Comparison of ENCODE assay signal across 9 mouse cellular contexts in genomic region chr3:17847609-17848008, GRCm38 (mm10).
DNase-seq lines count a peak whose midpoint lies in the region; ATAC-seq lines count a peak whose summit lies in the region.
"Had no signal": no experiment of that assay in that cellular context is flagged by ENCODE, and none has a peak within 500 bp of the region (broad histone marks: within the 10 kb centered on the region; RNA-seq: fewer than 3 reads in every experiment).

No protein-coding gene starts in this region.

- ATAC-seq in midbrain, embryonic 14.5 days (ENCODE audit: low FRiP score, low TSS enrichment): no peak

- H3K27ac ChIP-seq in midbrain, embryonic 14.5 days (replicated peaks; ENCODE audit: low read depth, low read length): no peak overlapping the region
- H3K27ac ChIP-seq: stomach, postnatal 0 days had no signal

- H3K9me3 ChIP-seq in midbrain, embryonic 14.5 days (ENCODE audit: control insufficient read depth, low read length): no peaks in the 10 kb centered on the region

- 88% methylated on average over 7 of the region's 7 CpGs for WGBS in midbrain, embryonic 14.5 days

- no peaks in the 10 kb centered on the region for H3K4me1 ChIP-seq in midbrain, embryonic 14.5 days (ENCODE audit: control insufficient read depth, insufficient read depth, low read length)

- no peak overlapping the region for H3K4me3 ChIP-seq in midbrain, embryonic 14.5 days (replicated peaks; ENCODE audit: low read depth, low read length)

- H3K27me3 ChIP-seq in midbrain, embryonic 14.5 days (ENCODE audit: control insufficient read depth, insufficient read depth, low read length): no peaks in the 10 kb centered on the region

- no peak overlapping the region for H3K9ac ChIP-seq in midbrain, embryonic 14.5 days (replicated peaks; ENCODE audit: low read length)

- no peaks in the 10 kb centered on the region for H3K36me3 ChIP-seq in midbrain, embryonic 14.5 days (ENCODE audit: control insufficient read depth, insufficient read depth, low read length)

- no peak overlapping the region for H3K4me2 ChIP-seq in midbrain, embryonic 14.5 days (ENCODE audit: low read length)

- DNase-seq in cerebellum, adult 11-12 months: peak; percentile 29
- no peak for DNase-seq in cerebellum, postnatal 4 days (ENCODE audit: low spot score in 2 of 2)
- peak; percentile 15 for DNase-seq in cerebellum, adult 8-10 months
- peak; percentile 46 to 63 for DNase-seq in layer of hippocampus, adult 8-10 months (ENCODE audit: low spot score in 2 of 2)
- DNase-seq in right cerebral cortex, postnatal 14 days: peak; percentile 15
- DNase-seq in kidney, postnatal 36 days: no peak
- DNase-seq in urinary bladder, postnatal 4 days (ENCODE audit: low spot score in 2 of 2): no peak
- DNase-seq in midbrain, embryonic 14.5 days: no peak

Comparison
In these comparisons a context has a peak if more than half of its experiments do, and no peak if none do; other contexts are left out.
1. DNase-seq: peak in cerebellum, adult 11-12 months (single experiment), cerebellum, adult 8-10 months (single experiment), layer of hippocampus, adult 8-10 months (2 of 2) and right cerebral cortex, postnatal 14 days (single experiment); none in cerebellum, postnatal 4 days (0 of 2), kidney, postnatal 36 days (0 of 2), urinary bladder, postnatal 4 days (0 of 2) and midbrain, embryonic 14.5 days (single experiment).